Mouse (Mus musculus): ENCODE results near the gene Ltbp4.
A peak's percentile ranks its signal among the peaks of the same experiment; 100 is the strongest.

Ltbp4 gene

GRCm38 (mm10) chr7:27258205-27258899 lies 79.1 kb downstream of the Ltbp4 start, which contains the start of gene Numbl:
Gene Numbl (plus strand): TSS chr7:27258433.
- DNase-seq (ENCODE audit: low spot score): peak; percentile 96

- DNase-seq (ENCODE audit: low spot score): no peak
Measured at GRCm38 (mm10) chr7:27257852-27258204, 79.7 kb downstream of the Ltbp4 start.

- DNase-seq (ENCODE audit: low spot score): peak; percentile 53
Measured at GRCm38 (mm10) chr7:27257046-27257851, 80.2 kb downstream of the Ltbp4 start.

GRCm38 (mm10) chr7:27255721-27256120 lies 81.8 kb downstream of the Ltbp4 start:
- DNase-seq (ENCODE audit: low spot score): no peak
